ENCODE assay signal across 8 mouse cellular contexts in genomic region chr3:95668026-95668425, GRCm38 (mm10). TPM values are rescaled to one million over a fixed set of nuclear protein-coding genes. Genes with fewer than 3 reads are reported as not detected.
DNase-seq lines count a peak whose midpoint lies in the region; ATAC-seq and TF ChIP-seq lines count a peak whose summit lies in the region.

No protein-coding gene starts in this region.

- H3K4me1 ChIP-seq in forebrain, embryonic 16.5 days (replicated peaks; ENCODE audit: control insufficient read depth, insufficient read depth, low read length) = peaks cover 16% of the 10 kb centered on the region
- H3K4me1 ChIP-seq in intestine, embryonic 14.5 days (replicated peaks; ENCODE audit: control insufficient read depth, insufficient read depth, low read length) = peaks cover 49% of the 10 kb centered on the region
- H3K4me1 ChIP-seq in liver, embryonic 15.5 days (replicated peaks) = peaks cover 94% of the 10 kb centered on the region

- H3K4me3 ChIP-seq in left cerebral cortex, adult 2 months = no peak overlapping the region
- no peak overlapping the region for H3K4me3 ChIP-seq in forebrain, embryonic 16.5 days (replicated peaks; ENCODE audit: low read length)
- no peak overlapping the region for H3K4me3 ChIP-seq in intestine, embryonic 14.5 days (ENCODE audit: low read depth, low read length)
- H3K4me3 ChIP-seq in liver, embryonic 15.5 days (replicated peaks) = no peak overlapping the region

- 13% methylated on average over 7 of the region's 7 CpGs for WGBS in forebrain, embryonic 16.5 days
- WGBS in intestine, embryonic 14.5 days = 12% methylated on average over 7 of the region's 7 CpGs
- WGBS in liver, embryonic 15.5 days (ENCODE audit: insufficient replicate concordance) = 38% methylated on average over 7 of the region's 7 CpGs

- DNase-seq in left cerebral cortex, adult 2 months (ENCODE audit: extremely low spot score in 1 of 2, low spot score in 2 of 2) = no peak
- no peak for DNase-seq in left cerebral cortex, postnatal 10 days (ENCODE audit: extremely low spot score in 1 of 2, low spot score in 2 of 2)
- DNase-seq in ZHBTc4 (ENCODE audit: low read depth, low spot score) = peak; percentile 74
- peak; percentile 80 for DNase-seq in intestine, embryonic 14.5 days (ENCODE audit: low spot score)
- peak; percentile 37 for DNase-seq in retina, postnatal 1 day
- DNase-seq in right cerebral cortex, postnatal 4 days = no peak

- ATAC-seq in forebrain, embryonic 16.5 days = peak; percentile 75
- no peak for ATAC-seq in intestine, embryonic 14.5 days (replicated peaks; ENCODE audit: low FRiP score, low TSS enrichment, low read depth)
- no peak for ATAC-seq in liver, embryonic 15.5 days (ENCODE audit: insufficient read depth)

- H3K9me3 ChIP-seq in forebrain, embryonic 16.5 days (ENCODE audit: control insufficient read depth, low read length) = no peaks in the 10 kb centered on the region
- H3K9me3 ChIP-seq in intestine, embryonic 14.5 days (ENCODE audit: control insufficient read depth, low read length) = no peaks in the 10 kb centered on the region
- H3K9me3 ChIP-seq in liver, embryonic 15.5 days (replicated peaks) = no peaks in the 10 kb centered on the region

- no peak overlapping the region for H3K9ac ChIP-seq in forebrain, embryonic 16.5 days (replicated peaks; ENCODE audit: low read depth, low read length)
- H3K9ac ChIP-seq in intestine, embryonic 14.5 days (ENCODE audit: low read length) = no peak overlapping the region
- 0 out of 2 replicates have a peak overlapping the region, but pooled peaks have one; percentile 9 for H3K9ac ChIP-seq in liver, embryonic 15.5 days

- intact Hi-C loops in left cerebral cortex, adult 2 months (cut with DNase I) = no loop called here
- intact Hi-C loops in left cerebral cortex, postnatal 10 days (cut with DNase I) = no loop called here

- H3K4me2 ChIP-seq in forebrain, embryonic 16.5 days (ENCODE audit: low read length) = no peak overlapping the region
- H3K4me2 ChIP-seq in intestine, embryonic 14.5 days (ENCODE audit: low read length) = peak overlapping the region; percentile 9; the same call in 1 of the 2 replicates
- H3K4me2 ChIP-seq in liver, embryonic 15.5 days = peak overlapping the region; percentile 29

- peaks cover 2% of the 10 kb centered on the region; the same call in 1 of the 2 replicates for H3K36me3 ChIP-seq in forebrain, embryonic 16.5 days (ENCODE audit: control insufficient read depth, insufficient read depth)
- peaks cover 22% of the 10 kb centered on the region for H3K36me3 ChIP-seq in intestine, embryonic 14.5 days (ENCODE audit: control insufficient read depth, insufficient read depth, low read length)
- peaks cover 63% of the 10 kb centered on the region for H3K36me3 ChIP-seq in liver, embryonic 15.5 days (replicated peaks)

- peak overlapping the region; percentile 55 for H3K27ac ChIP-seq in left cerebral cortex, adult 2 months
- H3K27ac ChIP-seq in forebrain, embryonic 16.5 days (ENCODE audit: low read length) = peak overlapping the region; percentile 78
- peak overlapping the region; percentile 80 for H3K27ac ChIP-seq in intestine, embryonic 14.5 days (ENCODE audit: low read depth)
- peak overlapping the region; percentile 89 for H3K27ac ChIP-seq in liver, embryonic 15.5 days (replicated peaks)

- TF ChIP-seq CTCF in left cerebral cortex, adult 2 months (IDR thresholded peaks at IDR 0.05) = no peak

- H3K27me3 ChIP-seq in forebrain, embryonic 16.5 days (replicated peaks; ENCODE audit: control insufficient read depth, insufficient read depth, low read length) = no peaks in the 10 kb centered on the region
- H3K27me3 ChIP-seq in intestine, embryonic 14.5 days (replicated peaks; ENCODE audit: control insufficient read depth, insufficient read depth, low read length) = no peaks in the 10 kb centered on the region
- no peaks in the 10 kb centered on the region for H3K27me3 ChIP-seq in liver, embryonic 15.5 days

RNA-seq across cellular contexts. Expression of gene Mcl1, which starts 9.4 kb away (rescaled TPM):
- total RNA-seq in left cerebral cortex, adult 2 months (2021) = 10 to 100 TPM; 52.7 to 60.9 TPM
- total RNA-seq in left cerebral cortex, postnatal 10 days (2021) = 10 to 100 TPM; 62.2 to 63.0 TPM
- polyA plus RNA-seq in forebrain, embryonic 16.5 days (2015; fragmentation: Nextera tagmentation; extraction: Ambion mirVana) = 43.4 and 48.3 TPM in 2 replicates
- 49.8 and 57.5 TPM in 2 replicates for polyA plus RNA-seq in intestine, embryonic 14.5 days (2014; fragmentation: Nextera tagmentation; extraction: Ambion mirVana)
- polyA plus RNA-seq in liver, embryonic 15.5 days (2015; fragmentation: Nextera tagmentation; extraction: Ambion mirVana) = 34.8 and 39.0 TPM in 2 replicates

RNA-seq across cellular contexts. Expression of gene Adamtsl4, which starts 19.7 kb away (rescaled TPM):
- total RNA-seq in left cerebral cortex, adult 2 months (2021) = 1 to 10 TPM; 6.8 to 7.7 TPM
- 1 to 10 TPM in 1 of 2 experiments, under 1 TPM in 1; 0.73 to 1.3 TPM for total RNA-seq in left cerebral cortex, postnatal 10 days (2021)
- polyA plus RNA-seq in forebrain, embryonic 16.5 days (2015; fragmentation: Nextera tagmentation; extraction: Ambion mirVana) = 0.48 and 1.2 TPM in 2 replicates
- 1.2 and 2.6 TPM in 2 replicates for polyA plus RNA-seq in intestine, embryonic 14.5 days (2014; fragmentation: Nextera tagmentation; extraction: Ambion mirVana)
- 0.79 and 1.0 TPM in 2 replicates for polyA plus RNA-seq in liver, embryonic 15.5 days (2015; fragmentation: Nextera tagmentation; extraction: Ambion mirVana)

RNA-seq across cellular contexts. Expression of gene Ensa, which starts 43.2 kb away (rescaled TPM):
- 100 to 1,000 TPM; 349 to 358 TPM for total RNA-seq in left cerebral cortex, adult 2 months (2021)
- 100 to 1,000 TPM; 231 to 238 TPM for total RNA-seq in left cerebral cortex, postnatal 10 days (2021)
- polyA plus RNA-seq in forebrain, embryonic 16.5 days (2015; fragmentation: Nextera tagmentation; extraction: Ambion mirVana) = 113 and 124 TPM in 2 replicates
- 71.8 and 75.6 TPM in 2 replicates for polyA plus RNA-seq in intestine, embryonic 14.5 days (2014; fragmentation: Nextera tagmentation; extraction: Ambion mirVana)
- 32.7 and 35.9 TPM in 2 replicates for polyA plus RNA-seq in liver, embryonic 15.5 days (2015; fragmentation: Nextera tagmentation; extraction: Ambion mirVana)

Comparison
In these comparisons a context has a peak if more than half of its experiments do, and no peak if none do; other contexts are left out.
1. DNase-seq: peak in ZHBTc4 (single experiment), intestine, embryonic 14.5 days (single experiment) and retina, postnatal 1 day (single experiment); none in left cerebral cortex, adult 2 months (0 of 2), left cerebral cortex, postnatal 10 days (0 of 2) and right cerebral cortex, postnatal 4 days (single experiment).
2. Peak in every context shown above with its lines, with median percentiles within 50 percentile points of each other: H3K27ac ChIP-seq.